Mouse (Mus musculus) lung, adult 2 months (tissue): ENCODE results near the gene Cib3. TPM values are rescaled to one million over a fixed set of nuclear protein-coding genes. Genes with fewer than 3 reads are reported as not detected.

Experiments used
- DNase-seq: peaks from one replicate; pipeline ENCODE4 v3.0.0; 2022
- H3K4me1 ChIP-seq: fragments of 200-500 bp; 2 replicates; pipeline ENCODE4 v1.6.1; 2011; ENCODE audit warnings: low read length; ENCODE audit not compliant: control insufficient read depth, insufficient read depth
- H3K4me3 ChIP-seq: fragments of 200-500 bp; replicated peaks from 2 replicates; pipeline ENCODE3; 2011; ENCODE audit warnings: low read depth, mild to moderate bottlenecking, control low read depth, low read length; ENCODE audit errors: extremely low read depth
- CTCF ChIP-seq: fragments of 200-500 bp; IDR thresholded peaks from 2 replicates; pipeline ENCODE4 v1.5.1; 2011; ENCODE audit warnings: mild to moderate bottlenecking, low read length, control low read depth; ENCODE audit not compliant: insufficient read depth
- POLR2A ChIP-seq: fragments of 200-500 bp; IDR thresholded peaks from 2 replicates; pipeline ENCODE4 v1.6.1; 2011; ENCODE audit warnings: low read depth, mild to moderate bottlenecking, control low read depth, low read length, borderline replicate concordance; ENCODE audit errors: extremely low read depth
- WGBS: fragments of 180-500 bp; shearing (Covaris S2); methylation state at CpG from one replicate; pipeline ENCODE4 v1.1.7; 2018; 5-methylcytosine and 5-hydroxymethylcytosine counted together
- polyA plus RNA-seq: library from polyadenylated mRNA; depleted of rRNA; stranded (reverse); fragments of >200 nt; gene quantifications from 2 replicates; pipeline ENCODE4 v1.2.3, GENCODE M21; 2012; rRNA removed

The Cib3 gene
- polyA plus RNA-seq = 0.25 TPM in 1 of 2 replicates, not detected in the other

DNA sequence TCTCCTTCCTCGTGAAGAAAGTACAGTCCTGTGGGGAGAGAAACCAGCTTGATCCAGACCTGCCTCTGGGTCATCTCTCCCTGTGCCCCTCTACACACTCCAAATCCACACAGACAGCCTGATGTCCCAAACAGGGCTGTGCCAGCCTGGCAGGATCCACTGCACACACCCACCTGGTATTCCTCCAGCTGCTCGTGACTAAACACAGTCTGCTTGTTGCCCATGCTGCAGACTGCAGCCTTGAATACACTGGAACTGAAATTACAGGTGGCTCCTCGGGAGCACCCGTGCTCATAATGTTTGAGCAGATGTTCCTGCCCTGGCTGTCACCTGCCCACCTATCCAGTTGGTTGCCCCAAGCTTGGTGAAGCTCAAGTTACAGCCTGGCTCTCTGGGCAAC lies at the start of gene Cib3:
Cib3 (minus strand) TSS at position 87 of the 400 bp plus-strand sequence.
- 52% methylated on average over 4 of the region's 4 CpGs for WGBS
- no peaks in the 10 kb centered on the region for H3K4me1 ChIP-seq
- DNase-seq = no peak
- H3K4me3 ChIP-seq = no peak within 1 kb of the TSS
- TF ChIP-seq CTCF (no peak), POLR2A (no peak)

DNA sequence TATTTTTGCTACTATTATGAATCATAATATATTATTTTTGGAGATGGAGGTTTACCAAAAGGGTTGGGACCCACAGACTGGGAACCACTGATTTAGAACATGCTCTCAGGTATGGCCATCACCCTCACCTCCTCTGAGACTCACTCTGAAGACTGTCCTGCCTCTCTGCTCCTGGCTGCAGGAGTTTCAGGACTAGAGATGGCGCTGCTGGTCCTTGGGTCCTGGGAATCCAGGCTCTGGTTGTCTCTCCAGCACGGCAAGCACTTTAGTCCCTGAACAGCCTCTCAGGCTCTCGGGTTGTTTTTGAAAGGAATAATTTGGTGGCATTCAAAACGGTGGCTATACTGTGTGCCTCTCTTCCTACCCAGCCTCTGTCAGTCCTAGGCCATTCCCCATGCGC lies 49.2 kb upstream of the Cib3 start:
- WGBS = 51% methylated on average over 5 of the region's 5 CpGs

DNA sequence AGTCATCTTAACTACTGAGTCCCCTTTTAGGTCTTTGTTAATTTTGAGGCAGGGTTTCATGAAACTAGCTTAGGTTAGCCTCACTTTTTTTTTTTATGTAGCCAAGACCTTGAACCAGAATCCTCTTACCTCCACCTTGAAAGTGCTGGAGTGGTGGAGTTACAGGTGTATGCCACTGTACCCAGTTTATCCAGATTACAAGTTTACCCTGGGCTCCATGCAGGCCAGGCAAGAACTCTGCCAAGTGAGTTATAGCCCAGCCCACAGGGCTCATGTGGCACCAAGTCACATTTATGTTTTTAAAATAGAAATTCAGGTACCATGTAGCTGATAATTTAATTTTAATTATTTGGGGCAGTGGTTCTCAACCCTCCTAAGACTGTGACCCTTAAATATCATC lies 48.8 kb upstream of the Cib3 start:
- no peak for DNase-seq
- TF ChIP-seq POLR2A (no peak), CTCF (no peak)
- Histone ChIP-seq H3K4me1 (peaks cover 4% of the 10 kb centered on the region; the same call in 1 of the 2 replicates), H3K4me3 (no peak overlapping the region)

More for the DNA sequence above, 49.2 kb upstream of the Cib3 start:
- TF ChIP-seq CTCF (peak; percentile 62), POLR2A (no peak)
- Histone ChIP-seq H3K4me1 (peaks cover 4% of the 10 kb centered on the region; the same call in 1 of the 2 replicates), H3K4me3 (no peak overlapping the region)
- DNase-seq = no peak

DNA sequence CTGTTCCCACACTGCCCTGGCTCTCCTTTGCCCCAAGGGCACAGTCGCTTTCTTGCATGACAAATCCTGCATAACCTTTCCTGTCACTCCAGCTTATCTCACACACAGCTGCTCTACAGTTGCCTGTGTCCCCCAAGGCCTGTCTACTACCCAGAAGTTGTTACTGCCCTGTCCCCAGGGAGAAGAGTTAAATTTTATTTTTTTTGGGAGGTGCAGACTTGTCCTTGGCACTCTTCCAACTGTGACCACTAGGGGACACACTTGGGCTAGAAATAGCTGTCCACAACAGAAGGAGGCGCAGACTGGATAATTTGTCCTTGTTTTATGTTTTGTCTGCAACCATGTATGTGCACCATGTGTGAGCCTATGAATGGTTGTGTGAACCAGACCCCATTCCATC lies 48.4 kb upstream of the Cib3 start:
- TF ChIP-seq CTCF (peak; percentile 74), POLR2A (no peak)
- Histone ChIP-seq H3K4me1 (peaks cover 4% of the 10 kb centered on the region; the same call in 1 of the 2 replicates), H3K4me3 (no peak overlapping the region)
- no peak for DNase-seq
- 27% methylated on average over 2 of the region's 2 CpGs for WGBS

DNA sequence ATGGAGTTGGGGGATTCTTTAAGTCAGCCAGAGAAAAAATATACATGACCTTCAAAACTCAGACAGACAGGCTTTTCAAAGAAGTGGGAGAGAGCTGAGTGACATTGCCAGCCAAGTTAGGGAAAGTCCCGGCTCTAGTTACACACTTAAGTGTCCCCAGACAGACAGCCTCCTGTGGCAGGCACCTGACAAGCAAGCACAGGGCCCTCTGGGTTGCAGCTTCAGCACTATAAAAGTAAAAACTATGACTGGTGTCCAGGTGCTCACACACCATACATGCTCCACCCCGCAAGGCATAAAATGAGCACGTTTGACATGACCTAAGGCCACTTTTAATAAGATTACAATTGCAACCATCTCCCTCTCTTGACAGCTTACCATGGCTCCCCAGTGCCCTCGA lies 47.9 kb upstream of the Cib3 start:
- Histone ChIP-seq H3K4me1 (peaks cover 4% of the 10 kb centered on the region; the same call in 1 of the 2 replicates), H3K4me3 (no peak overlapping the region)
- 52% methylated on average over 4 of the region's 4 CpGs for WGBS
- TF ChIP-seq POLR2A (no peak), CTCF (no peak)
- no peak for DNase-seq

GRCm38 (mm10) chr8:72259862-72260261 lies 47.2 kb upstream of the Cib3 start:
- no peak overlapping the region for H3K4me3 ChIP-seq
- H3K4me1 ChIP-seq = no peaks in the 10 kb centered on the region
- 45% methylated on average over 2 of the region's 2 CpGs for WGBS
- TF ChIP-seq POLR2A (no peak), CTCF (no peak)
- no peak for DNase-seq

- H3K4me1 ChIP-seq = no peaks in the 10 kb centered on the region
- WGBS = 93% methylated on average over 1 of the region's 1 CpGs
- no peak for TF ChIP-seq CTCF
- TF ChIP-seq POLR2A = no peak
- no peak for DNase-seq
- H3K4me3 ChIP-seq = no peak overlapping the region
Observed at GRCm38 (mm10) chr8:72257902-72258238, 45.2 kb upstream of the Cib3 start.

DNA sequence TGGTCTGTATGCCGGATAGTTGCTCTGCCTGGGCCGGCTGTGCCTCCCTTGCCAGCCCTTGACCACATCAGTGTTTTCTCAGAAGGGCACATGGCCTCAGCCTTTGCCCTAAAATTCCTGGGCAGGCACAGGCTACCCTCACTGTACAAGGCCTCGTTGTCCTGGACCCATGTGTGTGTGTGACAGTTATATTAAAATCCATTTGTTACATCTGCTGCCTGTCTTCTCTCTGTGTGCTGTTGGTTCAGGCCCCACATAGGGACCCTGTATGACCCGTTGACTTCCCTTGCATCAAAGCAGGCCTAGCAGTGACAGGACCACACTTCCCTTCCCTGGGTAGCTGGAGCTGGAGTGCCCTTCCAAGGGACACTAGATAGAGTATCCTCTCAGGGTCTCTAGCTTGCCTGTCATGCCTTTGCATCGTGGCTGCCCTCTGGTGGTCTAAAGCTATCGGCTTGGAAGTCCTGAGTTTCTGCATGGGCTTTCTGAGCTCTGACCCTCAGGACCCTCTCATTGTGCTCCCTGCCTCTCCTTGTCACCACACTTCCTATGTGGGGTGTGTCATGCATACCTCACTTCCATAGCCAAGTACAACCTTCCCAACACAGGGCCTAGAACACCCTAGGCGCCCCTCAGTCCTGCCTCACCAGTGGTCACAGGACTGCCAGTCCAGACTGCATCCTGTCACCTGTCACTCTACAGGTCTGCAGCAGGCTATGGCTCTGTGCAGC lies 44.7 kb upstream of the Cib3 start:
- Histone ChIP-seq H3K4me1 (no peaks in the 10 kb centered on the region), H3K4me3 (no peak overlapping the region)
- 50% methylated on average over 7 of the region's 7 CpGs for WGBS
- DNase-seq = no peak
- peak; percentile 57 for TF ChIP-seq CTCF
- no peak for TF ChIP-seq POLR2A

GRCm38 (mm10) chr8:72244610-72245009 lies 32.0 kb upstream of the Cib3 start:
- WGBS = 51% methylated on average over 2 of the region's 2 CpGs
- Histone ChIP-seq H3K4me1 (peaks cover 4% of the 10 kb centered on the region; the same call in 1 of the 2 replicates), H3K4me3 (no peak overlapping the region)
- DNase-seq = no peak
- no peak for TF ChIP-seq POLR2A
- TF ChIP-seq CTCF = no peak

- WGBS = 80% methylated on average over 1 of the region's 1 CpGs
- no peak for TF ChIP-seq CTCF
- no peak for TF ChIP-seq POLR2A
- DNase-seq = no peak
- H3K4me3 ChIP-seq = no peak overlapping the region
- H3K4me1 ChIP-seq = peaks cover 4% of the 10 kb centered on the region; the same call in 1 of the 2 replicates
Observed at GRCm38 (mm10) chr8:72242226-72242625, 29.6 kb upstream of the Cib3 start.

- Histone ChIP-seq H3K4me3 (peak overlapping the region; percentile 27), H3K4me1 (peaks cover 4% of the 10 kb centered on the region; the same call in 1 of the 2 replicates)
- WGBS = 60% methylated on average over 7 of the region's 7 CpGs
- DNase-seq = no peak
- no peak for TF ChIP-seq CTCF
- TF ChIP-seq POLR2A = no peak
Observed at GRCm38 (mm10) chr8:72240951-72241350, 28.3 kb upstream of the Cib3 start.
